Mouse (Mus musculus) urinary bladder, adult 18-20 months (tissue): Measurements from ENCODE around the gene Mrps16.

ENCODE experiments used
- DNase-seq, 2 experiments: peaks; one replicate each; pipeline ENCODE4 v3.0.0; 2022; ENCODE audit warnings: low spot score in 2 of 2, mixed read lengths in 2 of 2

The Mrps16 gene

DNA sequence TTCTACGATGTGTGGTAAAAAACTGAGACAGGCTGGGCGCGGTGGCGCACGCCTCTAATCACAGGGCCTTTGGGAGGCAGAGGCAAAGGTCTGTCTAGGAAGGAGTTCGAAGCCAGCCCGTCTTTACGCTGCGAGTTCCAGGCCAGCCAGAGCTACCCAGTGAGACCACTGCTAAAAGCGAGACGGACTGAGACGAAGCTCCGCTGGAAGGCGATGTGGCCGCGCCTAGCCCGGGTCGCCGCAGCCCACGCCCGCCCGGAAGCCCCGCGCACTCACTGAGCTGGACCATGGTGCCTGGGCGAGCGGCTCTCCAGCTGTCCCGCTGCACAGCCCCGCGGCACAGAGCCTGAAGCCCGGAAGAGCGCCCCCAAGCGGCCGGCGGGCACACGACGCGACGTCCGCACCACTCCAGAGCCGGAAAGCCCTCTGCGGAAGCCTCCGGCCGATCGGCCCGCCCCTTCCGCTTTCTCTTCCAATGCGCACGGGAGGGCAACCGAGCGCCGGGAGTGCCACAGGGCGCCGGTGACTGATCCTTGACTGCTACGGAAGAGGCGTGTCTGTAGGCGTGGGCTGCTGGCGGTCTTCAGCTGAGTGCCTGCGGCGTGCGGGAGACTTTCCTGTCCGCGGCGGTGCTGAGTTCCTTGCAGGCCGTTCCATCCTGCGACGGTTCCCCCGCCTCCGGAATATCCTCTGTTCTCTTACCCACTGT, at the start of gene Mrps16:
Gene Mrps16, minus strand, starts transcription at position 430 of the 709 bp plus-strand sequence.
- peak; percentile 77 to 92 for DNase-seq

DNA sequence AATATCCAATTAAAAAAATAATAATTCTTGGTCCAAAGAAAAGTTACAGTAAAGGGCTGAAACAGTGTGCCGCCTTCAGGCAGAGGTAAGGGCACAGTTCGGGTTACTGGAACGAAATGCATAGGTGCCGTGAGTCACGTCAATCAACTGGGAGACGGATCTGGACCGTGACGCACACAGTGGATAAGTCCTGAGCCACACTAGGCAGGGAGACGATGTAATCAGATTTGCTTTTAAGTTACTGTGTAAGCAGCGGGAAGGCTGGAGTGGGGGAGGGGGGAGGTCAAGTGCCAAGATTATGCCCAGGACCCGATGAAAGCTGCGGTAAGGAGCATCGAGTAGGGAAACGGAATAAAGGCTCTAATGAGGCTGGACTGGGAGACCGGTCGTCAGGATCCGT, 48.8 kb upstream of the Mrps16 start:
- DNase-seq, result no peak

DNA sequence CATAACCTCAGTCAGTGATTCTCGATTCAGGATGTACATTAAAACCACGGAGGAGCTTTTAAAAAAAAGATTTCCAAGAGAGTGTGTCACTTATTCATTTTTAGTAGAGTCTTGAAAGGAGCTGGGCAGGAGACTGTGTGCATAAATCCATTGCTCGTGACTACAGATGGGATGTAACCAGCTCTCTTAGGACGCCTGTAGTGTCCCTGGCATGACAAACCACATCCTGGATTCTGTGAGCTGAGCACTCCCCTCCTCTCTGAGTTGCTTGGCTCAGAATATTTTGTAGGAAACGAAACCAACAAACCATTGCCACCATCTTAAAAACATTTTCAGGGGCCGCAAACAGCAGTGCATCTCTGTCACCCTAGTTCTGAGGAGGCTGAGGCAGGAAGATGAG, 43.5 kb upstream of the Mrps16 start:
- no peak for DNase-seq

DNA sequence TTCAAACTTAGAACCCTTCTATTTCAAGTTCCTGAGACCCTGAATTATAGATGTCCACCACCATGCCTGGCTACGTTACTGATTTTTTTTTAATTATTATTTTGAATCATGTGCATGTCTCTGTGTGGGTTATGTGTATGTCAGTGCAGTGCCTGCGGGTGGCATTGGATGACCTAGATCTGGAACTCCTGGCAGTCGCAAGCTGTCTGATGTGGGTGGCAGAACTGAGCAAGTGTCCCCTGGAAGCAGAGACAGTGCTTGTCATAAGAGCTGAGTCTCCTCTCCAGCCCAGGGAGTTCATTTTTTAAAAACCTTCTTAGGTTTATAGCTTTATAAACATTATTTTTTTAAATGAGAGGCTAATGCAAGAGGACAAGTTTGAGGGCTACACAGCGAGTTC, 39.0 kb upstream of the Mrps16 start:
- DNase-seq, result no peak

GRCm38 (mm10) chr14:20431726-20432125, 38.3 kb upstream of the Mrps16 start:
- no peak for DNase-seq

GRCm38 (mm10) chr14:20429833-20430232, 36.4 kb upstream of the Mrps16 start:
- DNase-seq, result no peak

DNA sequence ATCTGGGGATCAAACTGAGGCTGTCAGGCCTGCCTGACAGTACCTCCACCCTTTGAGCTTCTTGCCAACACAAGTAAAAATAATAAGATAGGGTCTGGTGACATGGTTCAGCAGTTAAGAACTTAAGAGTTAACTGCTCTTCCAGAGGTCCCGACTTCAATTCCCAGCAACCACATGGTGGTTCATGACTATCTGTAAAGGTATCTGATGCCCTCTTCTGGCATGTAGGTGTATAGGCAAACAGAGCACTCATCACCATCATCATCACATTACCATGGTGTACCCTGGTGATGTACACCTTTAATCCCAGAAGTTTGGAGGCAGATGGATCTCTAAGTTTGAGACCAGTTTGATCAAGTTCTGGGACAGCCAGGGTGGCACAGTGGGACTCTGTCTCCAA, 35.2 kb upstream of the Mrps16 start:
- DNase-seq, result no peak

DNA sequence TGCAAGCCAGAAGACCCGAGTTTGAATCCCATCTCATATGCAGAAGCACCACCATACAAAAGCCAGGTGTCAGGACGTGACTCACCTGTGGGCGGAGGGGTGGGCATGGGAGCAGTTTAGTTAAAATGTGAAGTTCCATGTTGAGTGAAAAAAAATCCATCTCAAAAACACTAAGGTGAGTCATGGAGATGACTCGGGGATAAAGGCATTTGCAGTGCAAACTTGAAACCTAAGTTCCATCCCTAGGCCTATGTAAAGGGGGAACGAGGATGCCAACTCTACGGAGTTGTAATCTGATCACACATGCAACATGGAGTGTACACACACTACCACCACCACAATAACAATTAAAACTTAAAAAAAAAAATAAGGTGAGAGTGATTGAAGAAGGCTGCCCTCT, 29.6 kb upstream of the Mrps16 start:
- no peak for DNase-seq

DNA sequence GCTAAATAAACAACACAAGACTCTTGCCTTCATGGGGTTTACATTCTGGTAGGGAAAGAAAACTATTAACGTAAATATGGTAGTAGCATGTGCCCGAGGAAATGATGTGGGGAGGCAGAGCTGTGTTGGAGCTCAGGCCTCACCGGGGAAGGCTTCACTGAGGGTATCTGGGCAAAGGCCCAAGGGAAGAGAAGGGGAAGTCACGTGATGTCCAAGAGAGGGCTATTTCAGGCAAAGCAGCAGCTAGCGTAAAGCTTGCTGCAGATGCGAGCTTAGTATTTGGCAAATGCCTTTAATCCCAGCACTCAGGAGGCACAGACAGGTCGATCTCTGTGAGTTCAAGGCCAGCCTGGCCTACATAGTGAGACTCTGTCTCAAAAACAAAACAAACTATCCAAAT, 28.8 kb upstream of the Mrps16 start:
- no peak for DNase-seq

- no peak for DNase-seq
Measured at GRCm38 (mm10) chr14:20400071-20400470, 6.6 kb upstream of the Mrps16 start.

GRCm38 (mm10) chr14:20398864-20399263, 5.4 kb upstream of the Mrps16 start:
- no peak for DNase-seq

DNA sequence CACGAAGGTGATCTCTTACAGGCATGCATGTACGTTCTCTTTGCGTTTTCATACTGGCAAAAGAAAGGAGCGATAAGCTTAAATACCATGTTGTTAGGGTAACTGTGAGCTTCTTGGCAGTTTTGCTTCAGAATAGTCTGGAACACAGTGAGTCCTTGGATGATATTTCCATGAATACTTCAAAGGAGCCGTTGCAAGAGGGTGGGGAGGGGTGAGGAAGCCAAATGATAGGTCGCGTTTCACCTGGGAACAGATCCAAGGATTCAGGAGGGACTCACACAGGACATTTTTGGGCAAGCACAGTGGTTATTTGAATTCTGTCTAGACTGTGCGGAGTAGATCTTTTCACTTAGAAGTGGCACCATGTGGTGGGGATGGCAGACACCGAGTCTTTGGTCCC, 3.8 kb upstream of the Mrps16 start:
- no peak for DNase-seq

GRCm38 (mm10) chr14:20392326-20392725, 1.1 kb downstream of the Mrps16 start:
- no peak for DNase-seq

DNA sequence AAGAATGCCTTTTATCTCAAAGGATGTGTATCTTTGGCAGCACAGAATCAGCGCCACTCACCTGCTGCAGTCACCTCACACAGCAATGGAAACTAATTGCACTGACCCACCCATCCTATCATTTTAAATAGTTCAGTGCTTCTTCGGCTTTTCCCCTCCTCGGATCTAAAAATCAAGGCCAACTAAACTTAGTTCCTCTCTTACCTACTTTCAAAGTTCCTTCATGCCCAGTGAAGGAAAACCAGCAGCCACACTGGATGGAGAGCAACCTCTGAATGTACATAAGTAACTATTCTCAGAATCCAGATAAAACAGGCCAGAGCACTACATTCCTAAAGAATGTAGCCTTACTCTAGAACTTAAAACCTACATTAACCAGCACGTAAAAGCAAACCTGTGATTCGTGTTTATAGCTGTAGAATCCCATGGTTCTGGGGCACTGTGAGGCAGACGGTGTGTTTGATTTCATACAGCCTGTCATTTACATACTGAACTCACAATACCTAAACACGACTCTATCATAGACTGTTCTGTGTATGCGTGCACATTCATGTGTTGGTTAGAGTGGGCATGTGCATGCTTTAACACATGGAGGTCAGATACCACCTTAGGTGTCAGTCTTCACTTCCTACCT, 3.9 kb downstream of the Mrps16 start:
- no peak for DNase-seq

DNA sequence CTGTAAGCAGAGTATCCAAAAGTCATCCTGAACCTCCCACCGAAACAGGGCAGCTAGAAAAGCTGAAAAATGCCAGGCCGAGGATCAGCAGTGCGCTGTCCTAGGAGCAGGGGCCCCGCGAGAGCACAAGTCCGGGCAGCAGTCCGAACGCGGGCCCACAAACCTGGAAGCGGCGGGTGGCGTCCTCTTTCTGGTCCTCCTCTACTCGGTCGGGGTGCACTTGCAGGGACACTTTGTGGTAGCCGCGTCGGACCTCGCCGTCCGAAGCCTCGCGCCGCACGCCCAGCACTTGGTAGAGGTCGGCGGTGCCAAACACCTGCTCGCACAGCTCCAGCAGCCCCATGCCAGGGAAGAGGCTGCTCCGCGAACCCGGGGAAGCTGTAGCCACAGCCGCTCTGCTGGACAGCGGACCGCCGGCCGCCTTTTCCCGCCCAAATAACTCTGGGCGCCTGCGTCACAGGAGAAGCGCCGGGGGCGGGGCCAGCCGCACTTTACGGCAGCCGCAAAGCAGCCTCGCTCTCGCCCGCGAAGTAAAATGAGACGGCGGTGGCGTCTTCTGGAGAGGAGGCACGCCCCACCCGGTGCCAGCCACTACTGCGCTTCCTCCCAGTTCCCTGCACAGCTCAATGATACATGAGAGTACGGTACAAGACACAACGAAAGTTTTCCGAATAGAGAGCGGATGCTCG, 4.8 kb downstream of the Mrps16 start, which contains the start of gene Dnajc9:
Gene Dnajc9, minus strand, starts transcription at position 470 of the 689 bp plus-strand sequence.
- DNase-seq, result peak; percentile 92 to 96

GRCm38 (mm10) chr14:20379753-20380430, 13.5 kb downstream of the Mrps16 start:
- DNase-seq, result no peak

DNA sequence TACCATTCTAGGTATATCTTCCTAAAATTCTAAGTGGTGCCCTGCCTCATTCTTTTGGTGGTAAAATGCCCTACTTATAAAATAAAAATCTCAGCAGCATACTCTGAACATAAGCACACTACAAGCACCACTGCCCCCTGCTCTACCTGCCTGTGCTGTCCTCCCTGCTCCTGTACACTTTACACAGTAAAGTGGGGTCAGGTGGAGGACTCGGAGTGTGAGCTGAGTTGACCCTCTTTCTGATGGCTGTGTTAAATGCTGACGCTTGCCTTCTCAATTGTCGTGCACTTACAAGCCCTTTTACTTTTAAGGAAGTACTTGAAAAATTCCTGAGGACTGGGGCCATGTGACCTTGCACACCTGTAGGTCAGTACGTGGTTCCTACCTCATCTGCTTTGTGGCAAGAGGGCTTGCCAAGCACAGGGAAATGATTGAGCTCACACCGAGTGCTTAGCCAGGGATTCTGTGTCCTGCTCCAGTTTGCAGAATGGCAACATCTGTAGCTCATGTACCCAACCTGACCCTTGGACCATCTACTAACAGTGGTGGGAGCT, 14.3 kb downstream of the Mrps16 start:
- no peak for DNase-seq

DNA sequence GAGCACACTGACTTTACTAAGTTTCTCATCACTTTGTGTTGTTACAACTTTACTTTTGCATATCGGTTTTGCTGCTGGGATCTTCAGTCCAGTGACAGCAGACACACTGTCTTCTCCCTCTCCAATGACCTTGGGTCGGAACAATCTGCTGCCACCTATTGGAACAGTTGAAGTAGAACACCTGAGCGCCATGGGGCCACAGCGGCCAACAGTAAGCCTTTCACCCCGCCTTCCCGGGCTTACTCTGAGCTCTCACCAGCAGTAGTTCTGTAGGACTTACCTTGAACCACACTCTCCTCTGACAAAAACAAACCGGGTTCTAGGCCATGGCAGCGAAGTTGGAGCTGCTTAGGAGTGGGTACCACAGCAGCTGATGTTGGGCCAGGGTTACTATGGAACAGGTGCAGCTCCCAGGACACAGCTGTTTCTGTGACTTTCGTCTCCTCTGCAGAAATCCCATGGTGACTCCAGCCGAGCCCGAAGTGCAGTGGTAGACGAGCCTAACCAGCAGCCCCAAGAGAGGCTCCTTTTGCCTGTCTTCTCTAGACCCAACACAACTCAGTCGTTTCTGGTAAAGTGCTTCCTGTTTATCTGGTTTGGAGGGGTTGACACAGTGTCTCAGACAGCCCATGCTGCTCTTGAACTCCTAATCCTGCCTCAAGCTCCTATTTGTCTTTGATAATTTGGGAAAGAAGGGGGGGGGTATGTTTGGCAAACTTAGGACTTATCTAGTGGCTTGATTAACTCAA, 14.9 kb downstream of the Mrps16 start:
- peak in 1 of 2 experiments; percentile 18 for DNase-seq

GRCm38 (mm10) chr14:20377112-20377521, 16.3 kb downstream of the Mrps16 start:
- no peak for DNase-seq

DNA sequence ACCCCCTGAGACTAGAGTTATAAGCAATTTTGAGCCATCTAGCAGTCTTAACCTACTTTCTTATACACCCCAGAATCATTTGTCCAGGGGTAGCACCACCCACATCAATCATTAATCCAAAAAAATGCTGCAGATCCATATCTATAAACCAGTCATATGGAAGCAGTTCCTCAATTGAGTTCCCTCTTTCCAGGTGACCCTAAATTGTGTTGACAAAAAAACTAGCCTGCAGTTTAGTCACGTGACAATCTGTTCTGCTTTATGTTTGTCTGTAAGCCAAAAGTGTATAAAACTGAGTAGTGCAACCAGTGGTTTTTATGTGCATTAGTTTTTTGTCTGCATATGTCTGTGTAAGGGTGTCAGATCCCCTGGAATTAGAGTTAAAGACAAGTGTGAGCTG, 21.6 kb downstream of the Mrps16 start:
- DNase-seq, result no peak

DNA sequence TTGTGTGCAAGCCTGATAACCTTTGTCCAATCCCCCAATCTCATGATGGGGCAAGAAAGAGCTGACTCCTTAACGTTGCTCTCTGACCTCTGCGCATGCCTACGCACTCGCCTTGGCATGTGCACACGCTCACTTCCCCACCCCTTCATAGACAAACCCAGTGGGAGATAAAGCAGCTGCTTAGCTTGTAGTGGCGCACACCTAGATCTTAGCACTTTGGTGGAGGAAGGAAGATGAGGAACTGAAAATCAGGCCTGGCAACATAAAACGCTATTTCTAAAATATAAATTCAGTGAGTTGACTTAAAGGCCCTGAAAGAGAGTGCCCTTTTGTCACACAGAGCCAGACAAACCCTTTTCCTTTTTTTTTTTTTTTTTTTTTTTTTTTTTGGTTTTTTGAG, 22.6 kb downstream of the Mrps16 start:
- no peak for DNase-seq
